Mouse (Mus musculus) limb, embryonic 14.5 days (tissue): ENCODE data around the gene Fam198b. TPM values are rescaled to one million over a fixed set of nuclear protein-coding genes. Genes with fewer than 3 reads are reported as not detected.
"Not testable (repeated sequence)": the region's sequence is repeated elsewhere in the genome, so short reads cannot be mapped to it uniquely, and the experiment has no call there.

Experiments
- ATAC-seq: fragments of 200-750 bp; cut with Nextera tagmentation; 2 replicates; pipeline ENCODE4 v1.8.0; 2017; ENCODE audit warnings: low read depth, moderate number of reproducible peaks, moderate TSS enrichment; ENCODE audit not compliant: low FRiP score
- DNase-seq: peaks from one replicate; pipeline ENCODE4 v3.0.0-alpha.2; 2015; ENCODE audit warnings: low spot score
- H3K27ac ChIP-seq: fragments of 300-500 bp; sonication (generic); replicated peaks from 2 replicates; pipeline ENCODE4 v1.5.1; 2014; ENCODE audit warnings: low read depth, mild to moderate bottlenecking, low read length, moderate library complexity, mixed read lengths
- H3K27me3 ChIP-seq: fragments of 300-500 bp; sonication (generic); 2 replicates; pipeline ENCODE4 v1.6.1; 2014; ENCODE audit warnings: low read length, mixed read lengths; ENCODE audit not compliant: control insufficient read depth, insufficient read depth
- H3K36me3 ChIP-seq: fragments of 300-500 bp; sonication (generic); 2 replicates; pipeline ENCODE4 v1.6.1; 2014; ENCODE audit warnings: mild to moderate bottlenecking, low read length, moderate library complexity, mixed read lengths; ENCODE audit not compliant: control insufficient read depth, insufficient read depth
- H3K4me1 ChIP-seq: fragments of 300-500 bp; sonication (generic); 2 replicates; pipeline ENCODE4 v1.6.1; 2014; ENCODE audit warnings: antibody characterized with exemption, low read length, mixed read lengths; ENCODE audit not compliant: control insufficient read depth, insufficient read depth
- H3K4me2 ChIP-seq: fragments of 300-500 bp; sonication (generic); replicated peaks from 2 replicates; pipeline ENCODE4 v1.6.1; 2014; ENCODE audit warnings: low read depth, mild to moderate bottlenecking, low read length, moderate library complexity; ENCODE audit not compliant: severe bottlenecking
- H3K4me3 ChIP-seq: fragments of 300-500 bp; sonication (generic); replicated peaks from 2 replicates; pipeline ENCODE4 v1.5.1; 2014; ENCODE audit warnings: low read length
- H3K9ac ChIP-seq: fragments of 300-500 bp; sonication (generic); 2 replicates; pipeline ENCODE4 v1.6.1; 2014; ENCODE audit warnings: mild to moderate bottlenecking, low read depth, low read length, moderate library complexity; ENCODE audit not compliant: severe bottlenecking
- H3K9me3 ChIP-seq: fragments of 300-500 bp; sonication (generic); 2 replicates; pipeline ENCODE4 v1.6.1; 2016; ENCODE audit warnings: low read length; ENCODE audit not compliant: control insufficient read depth
- POLR2A ChIP-seq: fragments of 200-500 bp; IDR thresholded peaks from 2 replicates; pipeline ENCODE4 v1.8.0; 2012; ENCODE audit warnings: inconsistent platforms, mild to moderate bottlenecking, moderate library complexity, borderline replicate concordance; ENCODE audit not compliant: insufficient read depth, insufficient read length; ENCODE audit errors: extremely low read depth
- WGBS: fragments of 180-500 bp; shearing (Covaris S2); extraction: QIAGEN DNeasy Blood & Tissue Kit; methylation state at CpG from one replicate; pipeline ENCODE4 v1.1.7; 2014; 5-methylcytosine and 5-hydroxymethylcytosine counted together
- polyA plus RNA-seq, 2 experiments: library from polyadenylated mRNA; depleted of rRNA in 1 of 2; stranded (reverse) in 1 of 2; unstranded in 1 of 2; fragments of >200 nt; fragmentation: Nextera tagmentation in 1 of 2; extraction: Ambion mirVana in 1 of 2; gene quantifications; 2 replicates each; pipeline versions ENCODE4 v1.2.1 to v1.2.3; 2012 to 2014

The Fam198b gene
- polyA plus RNA-seq, 2 experiments = 8.1 to 9.5 TPM

- no peak for ATAC-seq
- no peak for DNase-seq
- Histone ChIP-seq H3K9me3 (no peaks in the 10 kb centered on the region), H3K27ac (no peak overlapping the region), H3K4me2 (no peak overlapping the region), H3K36me3 (no peaks in the 10 kb centered on the region), H3K4me1 (no peaks in the 10 kb centered on the region), H3K4me3 (no peak overlapping the region), H3K9ac (no peak overlapping the region), H3K27me3 (no peaks in the 10 kb centered on the region)
- no peak for TF ChIP-seq POLR2A
These were observed 72.5 kb downstream of the Fam198b start for GRCm38 (mm10) chr3:79956792-79957191.

GRCm38 (mm10) chr3:79957752-79958151, 73.4 kb downstream of the Fam198b start:
- Histone ChIP-seq H3K27me3 (no peaks in the 10 kb centered on the region), H3K4me1 (no peaks in the 10 kb centered on the region), H3K9ac (no peak overlapping the region), H3K27ac (no peak overlapping the region), H3K4me2 (no peak overlapping the region), H3K4me3 (no peak overlapping the region), H3K36me3 (no peaks in the 10 kb centered on the region), H3K9me3 (no peaks in the 10 kb centered on the region)
- DNase-seq = no peak
- no peak for TF ChIP-seq POLR2A
- no peak for ATAC-seq
- 87% methylated on average over 2 of the region's 2 CpGs for WGBS

DNA sequence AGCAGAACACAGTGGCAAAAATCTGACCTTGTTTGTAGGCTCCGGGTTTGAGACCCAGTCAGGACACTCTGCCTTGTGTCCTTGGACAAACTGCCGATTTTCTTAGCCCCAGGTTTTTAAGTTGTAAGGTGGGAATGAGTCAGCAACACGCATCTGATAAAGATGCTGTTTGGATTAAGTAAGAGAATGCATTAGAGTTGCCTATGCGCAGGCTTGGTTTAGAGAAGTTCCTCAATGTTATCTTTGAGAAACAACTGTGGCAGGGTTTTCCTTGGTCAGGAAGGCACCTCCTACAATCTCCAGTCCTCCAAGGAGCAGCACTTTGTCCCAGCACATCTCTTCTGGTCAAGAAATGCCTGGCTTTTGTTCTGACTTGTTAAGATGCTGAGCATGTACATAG, 82.4 kb downstream of the Fam198b start:
- DNase-seq (no peak), ATAC-seq (no peak)
- no peak for TF ChIP-seq POLR2A
- Histone ChIP-seq H3K4me2 (no peak overlapping the region), H3K4me3 (no peak overlapping the region), H3K4me1 (no peaks in the 10 kb centered on the region), H3K9me3 (no peaks in the 10 kb centered on the region), H3K27me3 (no peaks in the 10 kb centered on the region), H3K9ac (no peak overlapping the region), H3K27ac (no peak overlapping the region), H3K36me3 (no peaks in the 10 kb centered on the region)
- 91% methylated on average over 4 of the region's 4 CpGs for WGBS

DNA sequence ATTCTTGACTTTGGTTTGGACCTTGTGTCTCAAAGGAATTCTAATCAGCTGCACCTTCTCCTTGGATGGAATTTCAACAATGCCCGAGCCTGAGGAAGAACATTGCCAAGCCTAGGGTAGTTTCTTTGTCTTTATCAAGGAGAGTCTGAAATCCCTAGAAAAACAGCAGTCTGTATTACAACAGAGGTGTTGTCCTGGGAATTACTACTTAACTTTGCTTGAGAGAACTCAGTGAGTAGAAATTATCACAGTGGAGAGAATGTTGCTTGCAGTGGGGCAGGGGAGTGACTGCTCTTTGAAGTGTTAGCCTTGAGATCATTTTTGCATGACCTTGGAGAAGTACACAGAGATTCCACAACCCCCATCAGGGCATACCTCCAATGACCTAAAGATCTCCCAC, 83.0 kb downstream of the Fam198b start:
- no peak for TF ChIP-seq POLR2A
- H3K36me3 ChIP-seq = no peaks in the 10 kb centered on the region
- WGBS = 68% methylated on average over 1 of the region's 1 CpGs

GRCm38 (mm10) chr3:79968426-79968825, 84.1 kb downstream of the Fam198b start:
- no peak for TF ChIP-seq POLR2A
- no peaks in the 10 kb centered on the region for H3K36me3 ChIP-seq
- no peaks in the 10 kb centered on the region for H3K9me3 ChIP-seq
- H3K4me3 ChIP-seq = no peak overlapping the region
- no peak for DNase-seq
- no peak overlapping the region for H3K9ac ChIP-seq
- 46% methylated on average over 2 of the region's 2 CpGs for WGBS
- no peaks in the 10 kb centered on the region for H3K4me1 ChIP-seq
- H3K4me2 ChIP-seq = no peak overlapping the region
- no peaks in the 10 kb centered on the region for H3K27me3 ChIP-seq
- no peak for ATAC-seq
- H3K27ac ChIP-seq = no peak overlapping the region

More for the DNA sequence above, 83.0 kb downstream of the Fam198b start:
- Histone ChIP-seq H3K9me3 (no peaks in the 10 kb centered on the region), H3K27me3 (no peaks in the 10 kb centered on the region), H3K4me3 (no peak overlapping the region), H3K27ac (no peak overlapping the region), H3K4me1 (no peaks in the 10 kb centered on the region), H3K9ac (no peak overlapping the region), H3K4me2 (no peak overlapping the region)
- DNase-seq (no peak), ATAC-seq (no peak)

GRCm38 (mm10) chr3:79969536-79969935, 85.2 kb downstream of the Fam198b start:
- H3K4me3 ChIP-seq, H3K27me3 ChIP-seq, DNase-seq, H3K4me1 ChIP-seq, H3K9ac ChIP-seq, H3K9me3 ChIP-seq, ATAC-seq, H3K36me3 ChIP-seq, H3K27ac ChIP-seq, H3K4me2 ChIP-seq: not testable (repeated sequence)
- WGBS = 81% methylated on average over 3 of the region's 3 CpGs
